ENCODE assay signal across 8 mouse cellular contexts in genomic region chr3:40949170-40949902, GRCm38 (mm10). TPM values are rescaled to one million over a fixed set of nuclear protein-coding genes. Genes with fewer than 3 reads are reported as not detected.
DNase-seq lines count a peak whose midpoint lies in the region; ATAC-seq and TF ChIP-seq lines count a peak whose summit lies in the region.

Gene Larp1b, plus strand, starts transcription at chr3:40949828.

- no peaks in the 10 kb centered on the region for H3K9me3 ChIP-seq in embryonic facial prominence, embryonic 13.5 days
- H3K9me3 ChIP-seq in limb, embryonic 12.5 days: 0 out of 2 replicates have a peak, but pooled peaks cover 4% of the 10 kb centered on the region
- H3K9me3 ChIP-seq in midbrain, embryonic 15.5 days: no peaks in the 10 kb centered on the region

- H3K36me3 ChIP-seq in embryonic facial prominence, embryonic 13.5 days: no peaks in the 10 kb centered on the region
- no peaks in the 10 kb centered on the region for H3K36me3 ChIP-seq in kidney, adult 2 months (ENCODE audit: control insufficient read depth, insufficient read depth, low read length)
- H3K36me3 ChIP-seq in limb, embryonic 12.5 days: no peaks in the 10 kb centered on the region
- H3K36me3 ChIP-seq in midbrain, embryonic 15.5 days (replicated peaks): no peaks in the 10 kb centered on the region
- no peaks in the 10 kb centered on the region for H3K36me3 ChIP-seq in spleen, adult 2 months (ENCODE audit: control insufficient read depth, insufficient read depth, low read length)

- no peak within 1 kb of the TSS for H3K27ac ChIP-seq in embryonic facial prominence, embryonic 13.5 days
- peak within 1 kb of the TSS; percentile 75 for H3K27ac ChIP-seq in kidney, adult 2 months (ENCODE audit: insufficient read depth, low read depth, low read length)
- H3K27ac ChIP-seq in limb, embryonic 12.5 days: no peak within 1 kb of the TSS
- peak within 1 kb of the TSS; percentile 79 for H3K27ac ChIP-seq in midbrain, embryonic 15.5 days
- H3K27ac ChIP-seq in spleen, adult 2 months (ENCODE audit: insufficient read depth, low read length): peak within 1 kb of the TSS; percentile 71

- WGBS in embryonic facial prominence, embryonic 13.5 days: under 1% methylated on average over 65 of the region's 66 CpGs
- WGBS in kidney, adult 2 months: under 1% methylated on average over 66 of the region's 66 CpGs
- under 1% methylated on average over 65 of the region's 66 CpGs for WGBS in limb, embryonic 12.5 days
- under 1% methylated on average over 63 of the region's 66 CpGs for WGBS in midbrain, embryonic 15.5 days
- WGBS in spleen, adult 2 months: under 1% methylated on average over 66 of the region's 66 CpGs

- peak; percentile 98 for DNase-seq in 3134 (ENCODE audit: extremely low read depth, insufficient read length, low spot score)
- DNase-seq in adrenal gland, postnatal 36 days: peak; percentile 100
- DNase-seq in heart, adult 18-20 months: peak; percentile 99 to 100
- peak; percentile 100 for DNase-seq in kidney, adult 2 months
- peak; percentile 92 to 100 for DNase-seq in spleen, adult 2 months (ENCODE audit: low read depth in 1 of 2, low spot score in 2 of 2)

- H3K9ac ChIP-seq in embryonic facial prominence, embryonic 13.5 days: peak within 1 kb of the TSS; percentile 74
- peak within 1 kb of the TSS; percentile 66 for H3K9ac ChIP-seq in limb, embryonic 12.5 days (replicated peaks)
- H3K9ac ChIP-seq in midbrain, embryonic 15.5 days: peak within 1 kb of the TSS; percentile 71

- peak; percentile 89 for TF ChIP-seq POLR2A in kidney, adult 2 months (IDR thresholded peaks at IDR 0.05; ENCODE audit: low read depth, low read length)
- peak; percentile 58 for TF ChIP-seq POLR2A in spleen, adult 2 months (IDR thresholded peaks at IDR 0.05; ENCODE audit: low read depth, low read length)

- peak within 1 kb of the TSS; percentile 71 for H3K4me3 ChIP-seq in embryonic facial prominence, embryonic 13.5 days
- H3K4me3 ChIP-seq in kidney, adult 2 months (ENCODE audit: insufficient read depth, low read depth, low read length): peak within 1 kb of the TSS; percentile 66
- peak within 1 kb of the TSS; percentile 75 for H3K4me3 ChIP-seq in limb, embryonic 12.5 days (replicated peaks)
- peak within 1 kb of the TSS; percentile 84 for H3K4me3 ChIP-seq in midbrain, embryonic 15.5 days
- peak within 1 kb of the TSS; percentile 79 for H3K4me3 ChIP-seq in spleen, adult 2 months (ENCODE audit: extremely low read depth, insufficient read depth, insufficient read length)

- H3K4me2 ChIP-seq in embryonic facial prominence, embryonic 13.5 days: peak within 1 kb of the TSS; percentile 99
- peak within 1 kb of the TSS; percentile 98 for H3K4me2 ChIP-seq in limb, embryonic 12.5 days
- H3K4me2 ChIP-seq in midbrain, embryonic 15.5 days: peak within 1 kb of the TSS; percentile 96

- ATAC-seq in embryonic facial prominence, embryonic 13.5 days (ENCODE audit: insufficient number of reproducible peaks, insufficient read depth, low FRiP score, low TSS enrichment, low read depth): peak; percentile 94
- peak; percentile 96 for ATAC-seq in limb, embryonic 12.5 days (ENCODE audit: insufficient number of reproducible peaks, insufficient read depth, low FRiP score, low TSS enrichment, low read depth)
- ATAC-seq in midbrain, embryonic 15.5 days (replicated peaks): peak; percentile 96

- peaks cover 44% of the 10 kb centered on the region for H3K27me3 ChIP-seq in embryonic facial prominence, embryonic 13.5 days
- no peaks in the 10 kb centered on the region for H3K27me3 ChIP-seq in kidney, adult 2 months (replicated peaks; ENCODE audit: control insufficient read depth, insufficient read depth, low read length)
- peaks cover 43% of the 10 kb centered on the region for H3K27me3 ChIP-seq in limb, embryonic 12.5 days
- H3K27me3 ChIP-seq in midbrain, embryonic 15.5 days (replicated peaks): 0 out of 2 replicates have a peak, but pooled peaks cover 5% of the 10 kb centered on the region
- H3K27me3 ChIP-seq in spleen, adult 2 months (ENCODE audit: control insufficient read depth, insufficient read depth, low read length): no peaks in the 10 kb centered on the region

- TF ChIP-seq CTCF in kidney, adult 2 months (conservative IDR thresholded peaks at IDR 0.05; ENCODE audit: insufficient read depth, insufficient read length, low read depth, low read length): no peak
- no peak for TF ChIP-seq CTCF in spleen, adult 2 months (IDR thresholded peaks at IDR 0.05; ENCODE audit: extremely low read depth, insufficient read depth, insufficient read length, insufficient replicate concordance)

- H3K4me1 ChIP-seq in embryonic facial prominence, embryonic 13.5 days: peaks cover 7% of the 10 kb centered on the region; the same call in 1 of the 2 replicates
- peaks cover 6% of the 10 kb centered on the region; the same call in 1 of the 2 replicates for H3K4me1 ChIP-seq in kidney, adult 2 months (ENCODE audit: control insufficient read depth, insufficient read depth, low read length)
- H3K4me1 ChIP-seq in limb, embryonic 12.5 days (replicated peaks): peaks cover 6% of the 10 kb centered on the region; the same call in 1 of the 2 replicates
- peaks cover 13% of the 10 kb centered on the region for H3K4me1 ChIP-seq in midbrain, embryonic 15.5 days
- H3K4me1 ChIP-seq in spleen, adult 2 months (ENCODE audit: control insufficient read depth, insufficient read depth, insufficient read length): no peaks in the 10 kb centered on the region; the same call in 1 of the 2 replicates

RNA-seq across cellular contexts. Expression of gene Larp1b, which starts in this region (rescaled TPM):
- 10 to 100 TPM; 27.4 to 35.7 TPM for total RNA-seq in adrenal gland, postnatal 36 days (2021)
- polyA plus RNA-seq in embryonic facial prominence, embryonic 13.5 days (2015; fragmentation: Nextera tagmentation; extraction: Ambion mirVana): 0.65 and 0.96 TPM in 2 replicates
- 10 to 100 TPM; 62.0 to 64.2 TPM for total RNA-seq in heart, adult 18-20 months (2021)
- 13.2 and 15.6 TPM in 2 replicates for polyA plus RNA-seq in kidney, adult 2 months (2012; rRNA removed)
- 0.85 and 1.1 TPM in 2 replicates for polyA plus RNA-seq in limb, embryonic 12.5 days (2016; fragmentation: Nextera tagmentation; extraction: Ambion mirVana)
- polyA plus RNA-seq in midbrain, embryonic 15.5 days (2015; fragmentation: Nextera tagmentation; extraction: Ambion mirVana): 3.4 and 6.6 TPM in 2 replicates
- 3.8 and 6.0 TPM in 2 replicates for polyA plus RNA-seq in spleen, adult 2 months (2012; rRNA removed)

Comparison
In these comparisons a context has a peak if more than half of its experiments do, and no peak if none do; other contexts are left out.
1. Peak in ATAC-seq, H3K4me3 ChIP-seq, H3K9ac ChIP-seq and H3K4me2 ChIP-seq in embryonic facial prominence, embryonic 13.5 days; RNA of the gene not detected or under 1 TPM.
2. H3K27ac ChIP-seq: peak in kidney, adult 2 months (single experiment), midbrain, embryonic 15.5 days (single experiment) and spleen, adult 2 months (single experiment); none in embryonic facial prominence, embryonic 13.5 days (single experiment) and limb, embryonic 12.5 days (single experiment).
3. Peak in every context shown above with its lines, with median percentiles within 50 percentile points of each other: DNase-seq, ATAC-seq, H3K4me2 ChIP-seq, H3K4me3 ChIP-seq and H3K9ac ChIP-seq.